Mouse (Mus musculus): ENCODE measurements at regions not wholly inside any gene's neighbourhood (a gene's known extent, or its start where the extent isn't known, plus 50 kb on each side); places are given as distances from the start of the nearest gene placed in this dataset.

- TF ChIP-seq CTCF (IDR thresholded peaks at IDR 0.05; ENCODE audit: extremely low read depth, insufficient read depth, low read length) (no peak), POLR2A (IDR thresholded peaks at IDR 0.05; ENCODE audit: extremely low read depth, insufficient read depth, low read length) (no peak)
Observed at GRCm38 (mm10) chr11:71625501-71626191, 124.1 kb upstream of the Wscd1 start.
